Mouse (Mus musculus) right cerebral cortex, postnatal 14 days (tissue): ENCODE measurements around the gene Rgs3.
A peak's percentile ranks its signal among the peaks of the same experiment; 100 is the strongest.

Experiments used
- DNase-seq: peaks from one replicate; pipeline ENCODE4 v3.0.0; 2022

The Rgs3 gene

DNA sequence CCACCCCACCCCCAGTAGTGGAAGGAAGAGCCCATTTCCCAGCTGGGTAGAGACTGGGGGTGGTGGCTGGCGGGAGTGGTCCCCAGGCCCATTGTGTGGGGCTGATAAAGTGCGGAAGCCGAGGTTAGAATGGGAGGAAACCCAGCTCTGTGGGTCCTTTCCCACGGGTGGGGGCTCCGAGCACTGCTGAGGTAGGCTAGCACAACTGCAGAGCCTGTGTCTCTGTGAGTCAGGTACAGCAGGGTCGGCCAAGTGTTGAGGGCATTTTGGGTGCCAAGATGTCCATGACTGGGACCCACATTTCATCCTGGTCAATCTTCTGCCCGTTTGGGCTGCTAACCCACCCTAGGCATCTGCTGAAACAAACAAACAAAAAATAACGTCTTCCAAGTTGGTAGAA is 135.9 kb downstream of the Rgs3 start:
- no peak for DNase-seq

DNA sequence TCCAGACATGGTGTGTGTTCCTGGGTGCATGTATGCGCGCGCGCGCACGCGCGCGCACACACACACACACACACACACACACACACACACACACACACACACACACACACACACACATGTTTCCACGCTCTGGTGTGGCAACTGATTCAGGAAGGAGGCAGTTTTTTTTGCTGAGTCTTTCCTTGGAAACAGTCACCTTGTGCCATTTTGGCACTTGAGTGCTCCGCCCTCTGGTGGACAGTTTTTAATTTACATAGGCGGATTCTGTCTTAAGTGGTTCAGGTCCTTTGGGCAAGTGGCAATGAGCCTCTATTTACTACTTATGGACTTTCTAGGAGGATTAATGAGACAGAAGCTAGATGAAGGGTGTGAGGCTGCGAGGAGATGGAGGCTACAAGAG is 136.3 kb downstream of the Rgs3 start:
- DNase-seq, result peak; percentile 60

- peak; percentile 40 for DNase-seq
Observed at GRCm38 (mm10) chr4:62696699-62697404, 137.2 kb downstream of the Rgs3 start.

DNA sequence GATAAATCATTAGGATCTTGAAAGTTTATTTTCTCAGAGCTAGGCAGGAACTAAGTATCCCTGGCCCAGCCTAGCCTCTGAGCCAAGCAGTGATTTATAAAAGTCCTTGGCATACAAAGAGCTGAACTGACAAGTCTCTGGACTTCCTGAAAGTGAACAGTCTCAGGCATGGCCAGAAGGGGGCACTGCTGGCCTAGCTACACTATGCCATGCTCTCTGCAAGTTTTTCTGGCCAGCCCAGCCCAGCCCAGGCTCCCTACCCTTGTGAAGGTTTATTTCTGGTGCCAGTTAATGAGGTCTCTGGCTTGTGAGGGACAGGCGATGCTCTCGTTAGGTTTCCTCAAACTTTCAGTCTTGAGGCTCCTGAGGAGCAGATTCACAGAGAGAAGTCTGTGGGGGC is 137.8 kb downstream of the Rgs3 start:
- peak; percentile 90 for DNase-seq

- no peak for DNase-seq
Observed at GRCm38 (mm10) chr4:62698521-62698920, 138.9 kb downstream of the Rgs3 start.

DNA sequence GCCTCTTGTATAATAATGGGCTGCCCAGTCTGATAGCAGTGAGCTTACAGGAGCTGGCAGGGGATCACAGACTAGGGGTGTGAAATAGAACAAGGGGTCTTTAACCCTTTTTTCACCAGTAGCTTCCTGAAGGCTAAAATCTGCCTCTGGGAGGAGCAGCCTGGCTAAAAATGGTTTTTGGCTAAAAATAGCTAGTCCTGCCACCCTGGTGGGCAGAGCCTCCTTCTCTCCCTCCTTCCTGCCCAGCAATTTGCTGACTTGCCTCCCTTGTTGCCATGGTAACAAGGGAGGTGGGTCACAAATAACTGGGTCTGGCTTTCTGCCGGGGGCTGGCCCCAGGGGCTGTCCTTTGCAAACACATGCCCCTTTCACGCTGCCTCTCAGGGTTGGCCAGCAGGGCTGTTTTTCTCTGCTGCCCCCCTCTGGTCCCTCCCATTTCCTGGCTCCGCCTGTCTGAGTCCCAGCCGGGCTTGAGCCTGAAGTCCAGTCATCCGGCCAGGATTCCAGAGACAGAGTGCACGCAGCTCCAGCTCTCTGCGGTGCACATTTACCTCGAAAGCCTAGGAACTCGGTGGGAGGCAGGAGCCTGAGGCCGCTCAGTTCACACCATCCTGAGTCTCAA is 139.7 kb downstream of the Rgs3 start:
- peak; percentile 94 for DNase-seq

DNA sequence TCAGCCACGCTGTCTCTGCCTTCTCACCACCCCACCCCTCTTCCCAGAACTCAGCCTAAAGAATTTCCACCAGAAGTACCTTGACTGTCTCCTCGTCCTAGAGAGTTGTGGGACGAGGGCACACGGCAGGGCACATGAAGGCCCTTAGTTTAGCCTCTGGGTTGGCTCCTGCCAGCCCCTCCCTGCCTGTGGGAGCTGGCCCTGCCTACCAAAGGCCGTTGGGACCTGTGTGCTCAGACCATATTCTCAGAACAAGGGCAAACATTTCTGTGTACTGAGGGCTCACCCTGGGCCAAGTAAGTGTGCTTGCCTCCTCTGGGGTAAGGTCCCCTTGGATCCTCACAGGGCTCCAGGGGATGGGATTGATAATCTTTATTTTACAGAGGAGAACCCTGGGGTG is 140.8 kb downstream of the Rgs3 start:
- no peak for DNase-seq

- no peak for DNase-seq
Observed at GRCm38 (mm10) chr4:62703151-62703550, 143.5 kb downstream of the Rgs3 start.

DNA sequence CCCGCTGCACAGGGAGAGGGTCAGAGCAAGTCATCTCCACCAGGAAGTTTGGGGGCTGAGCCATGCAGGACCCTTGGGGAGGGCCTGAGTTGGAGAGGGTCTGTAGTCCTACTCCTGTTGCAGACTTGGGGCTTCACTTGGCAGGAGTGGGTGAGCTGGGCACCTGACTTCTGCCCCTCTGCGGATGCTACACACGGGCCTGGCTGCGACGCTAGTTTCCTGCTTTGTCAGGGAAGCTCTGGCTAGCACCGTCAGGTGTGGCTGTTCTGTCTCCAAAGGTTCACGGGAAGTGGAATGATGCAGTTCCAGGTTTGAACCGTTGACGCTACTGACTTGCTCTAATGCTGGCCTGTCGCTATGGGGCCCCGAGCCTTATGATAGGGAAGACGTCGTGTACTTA is 144.6 kb downstream of the Rgs3 start:
- no peak for DNase-seq

DNA sequence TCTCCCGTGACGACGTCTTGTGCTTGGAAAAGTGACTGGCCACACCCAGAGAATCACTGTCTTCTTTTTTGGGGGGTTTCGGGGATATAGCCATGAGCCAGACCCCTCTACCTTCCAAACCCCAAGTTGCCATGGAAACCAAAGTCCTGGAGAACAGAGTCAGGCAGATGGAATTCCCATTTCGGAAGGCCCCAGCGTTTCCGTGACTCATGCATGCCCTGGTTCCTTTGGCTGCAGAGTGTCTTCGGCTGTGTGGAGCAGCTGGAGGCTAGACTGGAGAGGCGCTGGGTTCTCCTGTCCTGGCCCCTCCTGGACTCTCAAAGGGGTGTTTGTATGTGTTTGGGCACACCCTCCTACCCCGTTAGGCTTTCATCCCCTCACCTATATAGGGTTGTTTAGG is 145.4 kb downstream of the Rgs3 start:
- no peak for DNase-seq

DNA sequence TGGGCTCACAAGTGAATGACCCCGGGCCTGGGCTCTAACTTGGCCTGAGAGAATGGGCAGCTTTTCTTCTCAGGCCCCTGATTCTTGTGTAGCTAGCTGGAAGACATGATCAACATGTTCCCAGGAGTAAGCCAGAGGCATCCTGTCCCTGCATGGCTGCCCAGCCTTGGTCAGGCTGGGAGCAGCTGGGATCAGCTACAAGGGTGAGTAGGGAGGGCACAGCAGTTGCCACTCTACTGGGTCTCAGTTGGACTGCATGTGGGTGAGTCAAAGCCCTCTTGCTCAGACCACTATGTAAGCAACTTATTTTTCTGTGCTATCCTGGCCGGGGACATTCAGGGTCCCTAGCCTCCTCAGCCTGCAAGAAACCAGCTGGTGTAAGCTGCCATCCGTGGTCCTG is 146.1 kb downstream of the Rgs3 start:
- no peak for DNase-seq

DNA sequence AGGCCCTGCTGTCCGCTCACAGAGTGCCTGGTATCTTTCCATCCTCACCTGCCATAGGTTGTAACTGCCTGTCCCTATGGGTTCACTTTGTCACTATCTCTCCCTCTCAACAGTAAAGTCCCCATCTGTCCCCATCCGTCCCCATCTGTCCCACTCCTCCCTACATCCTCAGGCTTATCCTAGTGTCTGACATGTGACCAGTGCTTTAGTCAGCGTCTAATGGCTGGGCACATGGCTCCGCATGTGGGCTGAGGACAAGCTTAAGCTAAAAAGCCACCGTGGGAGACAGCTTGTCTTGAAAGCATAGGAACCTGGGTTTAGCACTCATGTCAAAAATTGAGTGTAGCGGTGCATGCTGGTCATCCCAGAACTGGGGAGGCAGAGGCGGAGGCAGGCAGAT is 148.4 kb downstream of the Rgs3 start:
- DNase-seq, result no peak

DNA sequence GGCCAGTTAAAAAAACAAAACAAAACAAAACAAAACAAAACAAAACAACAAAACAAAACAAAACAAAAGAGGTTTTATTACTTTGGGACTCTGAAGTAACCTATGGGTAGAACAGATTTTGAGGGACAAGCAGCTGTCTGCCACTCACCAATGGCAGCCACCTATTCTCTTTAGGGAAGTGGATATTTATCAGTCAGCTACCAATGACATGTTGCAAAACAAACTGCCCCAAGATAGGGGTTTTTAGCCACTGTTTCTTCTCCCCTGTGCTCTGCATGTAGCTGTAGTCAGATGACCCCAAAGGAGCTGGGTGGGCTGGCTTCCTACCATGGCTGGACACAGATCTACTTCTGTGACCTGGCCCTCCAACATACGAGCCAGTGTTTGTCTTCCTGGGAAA is 149.3 kb downstream of the Rgs3 start:
- no peak for DNase-seq

- DNase-seq, result no peak
Observed at GRCm38 (mm10) chr4:62709448-62709847, 149.8 kb downstream of the Rgs3 start.

DNA sequence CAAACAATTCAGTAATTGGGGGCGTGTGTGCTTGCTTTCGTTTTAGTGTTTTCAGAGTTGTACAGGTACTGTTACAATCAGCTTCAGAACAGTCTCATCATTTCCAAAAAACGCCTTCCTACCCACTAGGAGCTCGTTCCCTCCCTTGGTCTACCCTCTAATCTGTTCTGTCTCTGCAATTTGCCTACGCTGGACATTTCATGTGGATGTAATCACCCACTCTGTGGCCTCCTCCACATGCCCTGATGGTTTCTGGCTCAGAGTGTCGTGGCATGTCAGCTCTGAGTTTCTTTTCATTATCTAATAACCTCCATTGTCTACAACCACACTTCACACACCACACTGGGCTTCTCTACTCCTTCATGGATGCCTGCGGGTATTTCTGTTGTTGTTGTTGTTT is 151.5 kb downstream of the Rgs3 start:
- DNase-seq, result no peak

- no peak for DNase-seq
Observed at GRCm38 (mm10) chr4:62711582-62711981, 151.9 kb downstream of the Rgs3 start.

GRCm38 (mm10) chr4:62720861-62721260 is 161.2 kb downstream of the Rgs3 start:
- DNase-seq, result no peak

DNA sequence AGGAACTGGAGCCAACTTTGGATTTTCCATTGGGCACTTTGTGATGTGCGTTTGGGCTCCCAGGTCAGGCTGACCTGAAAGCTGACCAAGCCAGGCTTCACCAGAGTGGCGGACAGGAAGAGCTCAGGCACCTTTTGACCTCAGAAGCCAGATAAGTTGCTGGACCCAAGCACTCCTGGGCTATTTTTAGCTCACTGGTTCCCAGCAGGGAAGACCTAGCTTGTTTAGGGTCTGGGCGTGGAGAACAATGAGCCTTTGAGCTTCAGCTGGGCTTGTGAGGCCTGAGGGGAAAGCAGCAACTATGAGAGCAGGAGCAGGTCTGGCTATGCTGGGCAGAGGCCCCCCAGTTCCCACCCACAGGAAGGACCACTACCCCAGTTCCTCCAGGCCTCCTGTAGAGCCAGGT is 162.4 kb downstream of the Rgs3 start:
- no peak for DNase-seq

GRCm38 (mm10) chr4:62723795-62724194 is 164.1 kb downstream of the Rgs3 start:
- no peak for DNase-seq

DNA sequence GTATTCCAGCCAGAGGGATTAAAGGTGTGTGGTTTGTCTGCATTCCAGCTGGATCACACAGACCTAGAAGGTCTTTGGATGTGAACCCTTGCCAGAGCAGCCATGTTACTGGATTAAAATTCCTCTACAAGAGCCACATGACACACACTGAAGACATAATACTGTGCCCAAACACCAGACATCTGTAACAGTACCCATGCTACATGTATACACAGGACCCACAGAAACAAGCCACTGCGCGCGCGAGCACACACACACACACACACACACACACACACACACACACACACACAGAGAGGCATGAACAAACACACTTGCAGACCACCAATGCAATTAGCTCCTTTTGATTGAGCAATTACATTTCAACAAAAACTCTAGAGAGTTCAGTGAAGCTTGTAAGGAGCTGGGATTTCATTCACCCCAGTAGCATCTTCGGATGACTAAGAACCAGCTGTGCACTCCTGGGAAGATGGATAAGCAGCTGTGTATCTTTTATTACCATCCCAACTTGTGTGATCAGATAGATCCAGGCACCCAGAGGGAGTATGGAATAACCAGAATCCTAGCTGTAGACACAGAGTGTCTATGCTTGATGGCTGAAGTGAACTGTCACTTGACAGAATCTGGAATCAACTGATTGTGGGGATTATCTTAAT is 166.8 kb downstream of the Rgs3 start:
- no peak for DNase-seq

DNA sequence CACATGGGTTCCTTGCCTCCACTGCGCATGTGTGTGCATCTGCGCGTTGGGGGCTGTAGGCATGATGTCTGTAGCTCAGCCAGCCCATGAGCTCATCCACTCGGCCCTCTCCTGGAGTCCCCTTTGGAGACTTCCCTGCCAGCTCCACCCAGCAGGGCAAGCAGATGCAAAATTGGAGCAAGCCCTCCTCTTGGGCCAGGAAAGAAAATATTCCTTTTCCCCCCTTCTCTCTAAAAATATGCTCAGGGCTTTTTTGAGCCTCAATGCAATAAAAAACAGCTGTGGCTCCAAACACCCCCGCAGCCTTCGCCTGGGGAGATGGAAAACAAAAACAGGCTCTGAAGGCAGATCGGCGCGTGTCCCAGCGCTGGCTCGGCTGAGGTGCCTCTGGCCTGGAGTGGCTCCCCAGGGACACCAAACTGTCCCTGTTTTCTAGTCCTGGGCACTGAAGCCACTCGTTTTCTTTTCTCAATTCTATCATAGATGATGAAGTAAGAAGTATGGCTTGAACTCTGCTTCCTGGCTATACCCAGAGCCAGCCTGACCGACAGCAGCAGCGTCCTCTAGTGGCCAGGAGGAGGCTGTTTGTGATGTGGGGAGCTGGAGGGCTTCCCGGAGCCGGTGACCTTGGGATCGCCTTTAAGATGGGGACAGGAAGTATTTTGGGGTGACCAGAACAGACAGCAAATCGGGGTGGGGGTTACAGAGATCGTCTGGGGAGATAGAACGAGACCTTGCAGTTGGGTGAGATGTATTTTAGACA is 168.1 kb downstream of the Rgs3 start:
- peak; percentile 48 for DNase-seq

DNA sequence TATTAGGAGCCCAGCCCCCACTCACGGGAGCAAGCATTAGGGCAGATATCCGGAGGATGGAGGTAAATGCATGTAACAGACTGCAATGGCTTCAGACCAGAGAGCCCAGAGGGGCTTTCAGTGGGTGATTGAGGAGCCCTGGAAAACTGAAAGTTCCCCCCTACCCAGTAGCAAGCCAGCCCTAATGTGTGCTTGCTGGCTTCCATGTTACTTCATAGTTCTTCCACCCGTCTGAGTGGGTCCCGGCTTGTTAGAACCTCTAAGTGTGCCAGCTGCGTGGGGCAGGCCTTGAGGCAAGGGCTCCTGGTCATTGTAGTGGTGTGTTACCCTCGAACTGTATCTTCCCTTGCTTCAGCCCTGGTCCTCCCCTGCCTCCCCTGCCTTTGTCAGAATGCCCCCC is 168.8 kb downstream of the Rgs3 start:
- DNase-seq, result no peak

DNA sequence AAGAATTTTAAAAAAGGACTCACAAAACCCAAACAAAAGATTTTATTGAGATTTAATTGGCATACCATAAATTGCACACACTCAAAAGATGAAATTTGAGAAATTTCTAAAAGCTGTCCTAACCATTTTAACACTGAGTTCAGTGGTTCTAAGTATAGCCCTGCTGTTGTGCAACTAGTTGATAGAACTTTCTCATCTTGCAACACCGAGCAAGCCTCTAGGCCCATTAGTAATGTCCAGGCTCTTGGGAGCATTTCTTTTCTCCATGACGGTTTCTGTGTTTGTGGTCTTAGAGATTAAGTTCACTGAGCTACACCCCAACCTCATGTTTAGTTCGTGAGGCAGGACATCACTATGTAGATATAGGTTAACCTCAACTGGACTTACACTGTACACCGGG is 169.5 kb downstream of the Rgs3 start:
- no peak for DNase-seq

GRCm38 (mm10) chr4:62729941-62730340 is 170.3 kb downstream of the Rgs3 start:
- no peak for DNase-seq
